Comparison of ENCODE assay signal across 12 mouse cellular contexts in the genomic region with DNA sequence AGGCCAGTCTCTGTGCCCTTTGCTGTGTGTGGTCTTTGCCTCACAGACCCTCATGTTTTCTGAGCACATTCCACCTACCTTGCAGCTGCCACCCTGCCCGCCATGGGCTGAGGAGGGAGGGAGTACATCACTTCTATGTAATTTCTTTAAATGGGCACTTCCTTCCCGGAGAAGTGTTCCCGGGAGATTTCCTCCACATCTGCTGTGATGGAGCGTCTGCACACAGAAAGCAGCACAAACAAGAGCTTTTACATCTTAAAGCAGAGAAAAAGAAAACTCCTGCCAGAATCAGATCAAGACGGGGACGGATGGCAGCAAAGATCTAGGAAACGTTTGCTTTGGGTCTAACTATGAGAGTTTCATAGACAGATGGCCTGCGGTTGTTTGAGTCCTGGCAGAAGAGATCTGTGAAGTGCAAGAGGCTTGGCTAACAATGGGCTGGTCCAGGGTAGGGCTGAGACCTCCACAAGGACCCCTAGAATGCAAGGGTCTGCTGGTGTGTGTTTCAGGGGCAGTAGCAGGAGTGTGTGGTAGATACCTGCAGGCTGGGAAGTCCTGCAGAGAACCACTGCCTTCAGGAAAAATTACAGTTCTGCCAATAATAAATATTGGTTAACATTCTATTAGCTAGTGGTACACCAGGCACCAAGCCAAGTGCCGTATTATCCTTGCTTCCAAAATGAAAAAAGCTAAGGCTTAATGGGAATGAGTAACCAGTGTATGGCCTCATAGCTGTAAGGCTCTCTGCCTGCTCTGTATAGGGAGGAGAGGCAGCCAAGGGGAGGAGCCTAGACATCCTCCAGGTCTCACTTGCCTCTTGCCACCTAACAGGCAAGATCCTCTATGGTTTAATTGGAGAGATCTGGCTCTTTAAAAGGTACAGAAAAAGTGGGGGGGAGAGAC. TPM values are rescaled to one million over a fixed set of nuclear protein-coding genes. Genes with fewer than 3 reads are reported as not detected.
DNase-seq lines count a peak whose midpoint lies in the region; ATAC-seq and TF ChIP-seq lines count a peak whose summit lies in the region.
"Had no signal": no experiment of that assay in that cellular context is flagged by ENCODE, and none has a peak within 500 bp of the region (broad histone marks: within the 10 kb centered on the region; RNA-seq: fewer than 3 reads in every experiment).

No protein-coding gene starts in this region.

- ATAC-seq in forebrain, embryonic 14.5 days, result 0 out of 2 replicates have a peak, but pooled peaks have one; percentile 65
- no peak for ATAC-seq in forebrain, embryonic 11.5 days (replicated peaks; ENCODE audit: low FRiP score)
- no peak for ATAC-seq in limb, embryonic 13.5 days (ENCODE audit: low FRiP score, low read depth)
- no peak for ATAC-seq in liver, postnatal 0 days
- ATAC-seq in inflammation-experienced regulatory T-cells, adult 6 months, result no peak

- peaks cover 7% of the 10 kb centered on the region for H3K4me1 ChIP-seq in forebrain, embryonic 14.5 days (ENCODE audit: control insufficient read depth, insufficient read depth, low read length)
- 0 out of 2 replicates have a peak, but pooled peaks cover 2% of the 10 kb centered on the region for H3K4me1 ChIP-seq in forebrain, embryonic 11.5 days (replicated peaks; ENCODE audit: control insufficient read depth, insufficient read depth, low read length)
- H3K4me1 ChIP-seq in embryonic facial prominence, embryonic 10.5 days, result peaks cover 23% of the 10 kb centered on the region
- peaks cover 17% of the 10 kb centered on the region for H3K4me1 ChIP-seq in limb, embryonic 13.5 days
- no peaks in the 10 kb centered on the region for H3K4me1 ChIP-seq in liver, postnatal 0 days (ENCODE audit: insufficient read depth)

- H3K27ac ChIP-seq in forebrain, embryonic 14.5 days (ENCODE audit: low read depth, low read length), result peak overlapping the region; percentile 66; the same call in 1 of the 2 replicates
- H3K27ac ChIP-seq in forebrain, embryonic 11.5 days (ENCODE audit: low read depth, low read length), result no peak overlapping the region
- H3K27ac ChIP-seq in embryonic facial prominence, embryonic 10.5 days (replicated peaks), result peak overlapping the region; percentile 3; the same call in 1 of the 2 replicates
- no peak overlapping the region; the same call in 1 of the 2 replicates for H3K27ac ChIP-seq in limb, embryonic 13.5 days
- H3K27ac ChIP-seq in liver, postnatal 0 days (ENCODE audit: low read depth), result no peak overlapping the region
- H3K27ac ChIP-seq: heart, adult 2 months had no signal

- H3K27me3 ChIP-seq in forebrain, embryonic 14.5 days (replicated peaks; ENCODE audit: control insufficient read depth, insufficient read depth, low read length), result no peaks in the 10 kb centered on the region
- no peaks in the 10 kb centered on the region for H3K27me3 ChIP-seq in forebrain, embryonic 11.5 days (ENCODE audit: control insufficient read depth, insufficient read depth, low read length)
- no peaks in the 10 kb centered on the region; the same call in 1 of the 2 replicates for H3K27me3 ChIP-seq in embryonic facial prominence, embryonic 10.5 days (replicated peaks; ENCODE audit: low read depth, poor library complexity, severe bottlenecking)
- no peaks in the 10 kb centered on the region for H3K27me3 ChIP-seq in limb, embryonic 13.5 days
- no peaks in the 10 kb centered on the region for H3K27me3 ChIP-seq in liver, postnatal 0 days (ENCODE audit: insufficient read depth, low read length)

- no peaks in the 10 kb centered on the region for H3K36me3 ChIP-seq in forebrain, embryonic 14.5 days (ENCODE audit: control insufficient read depth, insufficient read depth, low read length)
- H3K36me3 ChIP-seq in forebrain, embryonic 11.5 days (ENCODE audit: control insufficient read depth, insufficient read depth, low read length), result no peaks in the 10 kb centered on the region
- no peaks in the 10 kb centered on the region for H3K36me3 ChIP-seq in embryonic facial prominence, embryonic 10.5 days (replicated peaks)
- H3K36me3 ChIP-seq in limb, embryonic 13.5 days, result no peaks in the 10 kb centered on the region
- no peaks in the 10 kb centered on the region for H3K36me3 ChIP-seq in liver, postnatal 0 days (replicated peaks; ENCODE audit: insufficient read depth, low read length)

- no peak for TF ChIP-seq CTCF in liver, postnatal 0 days (IDR thresholded peaks at IDR 0.05; ENCODE audit: low read depth)

- no peak for TF ChIP-seq EP300 in liver, postnatal 0 days (IDR thresholded peaks at IDR 0.05; ENCODE audit: low read depth)

- no peak overlapping the region for H3K4me2 ChIP-seq in forebrain, embryonic 14.5 days (ENCODE audit: low read length)
- no peak overlapping the region for H3K4me2 ChIP-seq in forebrain, embryonic 11.5 days (ENCODE audit: low read depth, low read length, severe bottlenecking)
- H3K4me2 ChIP-seq in limb, embryonic 13.5 days (replicated peaks), result no peak overlapping the region
- H3K4me2 ChIP-seq in liver, postnatal 0 days (ENCODE audit: low read depth, low read length), result no peak overlapping the region

- peak; percentile 43 for DNase-seq in forebrain, embryonic 14.5 days (ENCODE audit: low spot score)
- no peak for DNase-seq in forebrain, embryonic 11.5 days (ENCODE audit: low spot score)
- peak; percentile 68 for DNase-seq in MN1 (ENCODE audit: low spot score)
- no peak for DNase-seq in embryonic facial prominence, embryonic 10.5 days (ENCODE audit: low spot score)
- DNase-seq in kidney, adult 9 months, result no peak
- no peak for DNase-seq in liver, postnatal 0 days
- DNase-seq: heart, adult 2 months; kidney, adult 18-20 months; spleen, adult 18-20 months had no signal

- no peak overlapping the region for H3K4me3 ChIP-seq in forebrain, embryonic 14.5 days (ENCODE audit: low read depth, low read length)
- no peak overlapping the region for H3K4me3 ChIP-seq in forebrain, embryonic 11.5 days (ENCODE audit: low read depth, low read length)
- H3K4me3 ChIP-seq in embryonic facial prominence, embryonic 10.5 days, result no peak overlapping the region
- H3K4me3 ChIP-seq in limb, embryonic 13.5 days, result no peak overlapping the region
- no peak overlapping the region for H3K4me3 ChIP-seq in liver, postnatal 0 days (ENCODE audit: low read depth, low read length)
- H3K4me3 ChIP-seq: heart, adult 2 months; megakaryocyte, embryonic 14.5 days had no signal

- no peaks in the 10 kb centered on the region for H3K9me3 ChIP-seq in forebrain, embryonic 14.5 days (replicated peaks; ENCODE audit: control insufficient read depth, low read length)
- no peaks in the 10 kb centered on the region for H3K9me3 ChIP-seq in forebrain, embryonic 11.5 days (ENCODE audit: control insufficient read depth, low read length)
- no peaks in the 10 kb centered on the region for H3K9me3 ChIP-seq in embryonic facial prominence, embryonic 10.5 days
- H3K9me3 ChIP-seq in limb, embryonic 13.5 days, result no peaks in the 10 kb centered on the region
- no peaks in the 10 kb centered on the region for H3K9me3 ChIP-seq in liver, postnatal 0 days (ENCODE audit: low read length)

- WGBS in forebrain, embryonic 14.5 days, result 52% methylated on average over 9 of the region's 9 CpGs
- WGBS in forebrain, embryonic 11.5 days, result 76% methylated on average over 9 of the region's 9 CpGs
- 52% methylated on average over 9 of the region's 9 CpGs for WGBS in embryonic facial prominence, embryonic 10.5 days
- 41% methylated on average over 9 of the region's 9 CpGs for WGBS in limb, embryonic 13.5 days
- WGBS in liver, postnatal 0 days (ENCODE audit: insufficient replicate concordance), result 70% methylated on average over 9 of the region's 9 CpGs

- H3K9ac ChIP-seq in forebrain, embryonic 14.5 days (ENCODE audit: low read length), result no peak overlapping the region
- H3K9ac ChIP-seq in forebrain, embryonic 11.5 days (ENCODE audit: low read length), result no peak overlapping the region
- 0 out of 2 replicates have a peak overlapping the region, but pooled peaks have one; percentile 1 for H3K9ac ChIP-seq in limb, embryonic 13.5 days
- H3K9ac ChIP-seq in liver, postnatal 0 days (replicated peaks), result no peak overlapping the region

RNA-seq across cellular contexts. Expression of gene Myog, which starts 16.0 kb away (rescaled TPM):
- not detected in 2 replicates for polyA plus RNA-seq in forebrain, embryonic 14.5 days (2014; fragmentation: Nextera tagmentation; extraction: Ambion mirVana)
- polyA plus RNA-seq in forebrain, embryonic 11.5 days (2014; fragmentation: Nextera tagmentation; extraction: Ambion mirVana), result not detected in 2 replicates
- polyA plus RNA-seq in embryonic facial prominence, embryonic 10.5 days (2016; fragmentation: Nextera tagmentation; extraction: Ambion mirVana), result 0.62 and 3.1 TPM in 2 replicates
- polyA plus RNA-seq in limb, embryonic 13.5 days (2015; fragmentation: Nextera tagmentation; extraction: Ambion mirVana), result 171 and 190 TPM in 2 replicates
- 0.64 TPM in 1 of 2 replicates, not detected in the other for polyA plus RNA-seq in liver, postnatal 0 days (2015; fragmentation: Nextera tagmentation; extraction: Ambion mirVana)
- polyA plus RNA-seq in inflammation-experienced regulatory T-cells, adult 6 months (2017; shearing (Covaris generic)), result not detected
- polyA plus RNA-seq: heart, adult 2 months had no signal

RNA-seq across cellular contexts. Expression of gene Adora1, which starts 38.5 kb away (rescaled TPM):
- 5.4 and 7.1 TPM in 2 replicates for polyA plus RNA-seq in forebrain, embryonic 14.5 days (2014; fragmentation: Nextera tagmentation; extraction: Ambion mirVana)
- polyA plus RNA-seq in forebrain, embryonic 11.5 days (2014; fragmentation: Nextera tagmentation; extraction: Ambion mirVana), result 0.59 and 0.84 TPM in 2 replicates
- polyA plus RNA-seq in embryonic facial prominence, embryonic 10.5 days (2016; fragmentation: Nextera tagmentation; extraction: Ambion mirVana), result 0.28 and 0.65 TPM in 2 replicates
- polyA plus RNA-seq in limb, embryonic 13.5 days (2015; fragmentation: Nextera tagmentation; extraction: Ambion mirVana), result 2.8 and 3.2 TPM in 2 replicates
- polyA plus RNA-seq in liver, postnatal 0 days (2015; fragmentation: Nextera tagmentation; extraction: Ambion mirVana), result 6.4 and 8.3 TPM in 2 replicates
- not detected for polyA plus RNA-seq in inflammation-experienced regulatory T-cells, adult 6 months (2017; shearing (Covaris generic))

RNA-seq across cellular contexts. Expression of gene Ppfia4, which starts 59.0 kb away (rescaled TPM):
- 5.0 and 7.8 TPM in 2 replicates for polyA plus RNA-seq in forebrain, embryonic 14.5 days (2014; fragmentation: Nextera tagmentation; extraction: Ambion mirVana)
- polyA plus RNA-seq in forebrain, embryonic 11.5 days (2014; fragmentation: Nextera tagmentation; extraction: Ambion mirVana), result 1.7 and 2.5 TPM in 2 replicates
- 2.4 and 2.5 TPM in 2 replicates for polyA plus RNA-seq in embryonic facial prominence, embryonic 10.5 days (2016; fragmentation: Nextera tagmentation; extraction: Ambion mirVana)
- 10.3 and 10.4 TPM in 2 replicates for polyA plus RNA-seq in limb, embryonic 13.5 days (2015; fragmentation: Nextera tagmentation; extraction: Ambion mirVana)
- polyA plus RNA-seq in liver, postnatal 0 days (2015; fragmentation: Nextera tagmentation; extraction: Ambion mirVana), result 1.3 and 1.6 TPM in 2 replicates
- polyA plus RNA-seq in inflammation-experienced regulatory T-cells, adult 6 months (2017; shearing (Covaris generic)), result 1 to 10 TPM in 1 of 3 experiments, under 1 TPM in 1, not detected in 1; 0.24 to 1.4 TPM

Comparison
In these comparisons a context has a peak if more than half of its experiments do, and no peak if none do; other contexts are left out.
1. DNase-seq: peak in forebrain, embryonic 14.5 days (single experiment) and MN1 (single experiment); none in forebrain, embryonic 11.5 days (single experiment), embryonic facial prominence, embryonic 10.5 days (single experiment), kidney, adult 9 months (single experiment) and liver, postnatal 0 days (single experiment).
2. H3K27ac ChIP-seq: peak in forebrain, embryonic 14.5 days (single experiment) and embryonic facial prominence, embryonic 10.5 days (single experiment); none in forebrain, embryonic 11.5 days (single experiment), limb, embryonic 13.5 days (single experiment) and liver, postnatal 0 days (single experiment).
3. RNA of gene Myog, which starts 16.0 kb away (polyA plus RNA-seq): 171 to 190 TPM in limb, embryonic 13.5 days; 0.62 to 3.1 TPM in embryonic facial prominence, embryonic 10.5 days, 0.64 TPM in liver, postnatal 0 days, not detected in forebrain, embryonic 14.5 days, not detected in forebrain, embryonic 11.5 days and not detected in inflammation-experienced regulatory T-cells, adult 6 months; every median in the first group is over 10 times any median in the second.